Mouse (Mus musculus): Measurements from ENCODE around the gene Ngdn. TPM values are rescaled to one million over a fixed set of nuclear protein-coding genes. Genes with fewer than 3 reads are reported as not detected.
A peak's percentile ranks its signal among the peaks of the same experiment; 100 is the strongest.
"Not testable (repeated sequence)": the region's sequence is repeated elsewhere in the genome, so short reads cannot be mapped to it uniquely, and the experiment has no call there.

Ngdn gene
- polyA plus RNA-seq (2012; rRNA removed), result 15.0 and 15.5 TPM in 2 replicates

GRCm38 (mm10) chr14:55014991-55015766 is at the start of gene Ngdn:
Gene Ngdn, plus strand, starts transcription at chr14:55015454.
- 1% methylated on average over 36 of the region's 36 CpGs for WGBS
- Histone ChIP-seq H3K27ac (ENCODE audit: insufficient read depth, low read depth, low read length) (peak within 1 kb of the TSS; percentile 90), H3K4me1 (ENCODE audit: control insufficient read depth, insufficient read depth, low read length) (peaks cover 3% of the 10 kb centered on the region; the same call in 1 of the 2 replicates), H3K36me3 (ENCODE audit: control insufficient read depth, insufficient read depth, low read length) (no peaks in the 10 kb centered on the region), H3K4me3 (ENCODE audit: insufficient read depth, low read depth, low read length) (peak within 1 kb of the TSS; percentile 76), H3K27me3 (replicated peaks; ENCODE audit: control insufficient read depth, insufficient read depth, low read length) (no peaks in the 10 kb centered on the region)
- peak; percentile 84 for TF ChIP-seq CTCF (conservative IDR thresholded peaks at IDR 0.05; ENCODE audit: insufficient read depth, insufficient read length, low read depth, low read length)
- peak; percentile 69 for TF ChIP-seq POLR2A (IDR thresholded peaks at IDR 0.05; ENCODE audit: low read depth, low read length)
- DNase-seq, result peak; percentile 100

GRCm38 (mm10) chr14:54965631-54966030 is 49.6 kb upstream of the Ngdn start:
- Histone ChIP-seq H3K4me3 (ENCODE audit: insufficient read depth, low read depth, low read length) (no peak overlapping the region), H3K27ac (ENCODE audit: insufficient read depth, low read depth, low read length) (no peak overlapping the region), H3K27me3 (replicated peaks; ENCODE audit: control insufficient read depth, insufficient read depth, low read length) (no peaks in the 10 kb centered on the region), H3K36me3 (ENCODE audit: control insufficient read depth, insufficient read depth, low read length) (no peaks in the 10 kb centered on the region), H3K4me1 (ENCODE audit: control insufficient read depth, insufficient read depth, low read length) (no peaks in the 10 kb centered on the region)
- DNase-seq, result no peak
- WGBS, result 61% methylated on average over 6 of the region's 6 CpGs
- no peak for TF ChIP-seq CTCF (conservative IDR thresholded peaks at IDR 0.05; ENCODE audit: insufficient read depth, insufficient read length, low read depth, low read length)
- no peak for TF ChIP-seq POLR2A (IDR thresholded peaks at IDR 0.05; ENCODE audit: low read depth, low read length)

- Histone ChIP-seq H3K27me3 (replicated peaks; ENCODE audit: control insufficient read depth, insufficient read depth, low read length) (no peaks in the 10 kb centered on the region), H3K4me3 (ENCODE audit: insufficient read depth, low read depth, low read length) (no peak within 1 kb of the TSS), H3K4me1 (ENCODE audit: control insufficient read depth, insufficient read depth, low read length) (no peaks in the 10 kb centered on the region), H3K27ac (ENCODE audit: insufficient read depth, low read depth, low read length) (no peak within 1 kb of the TSS), H3K36me3 (ENCODE audit: control insufficient read depth, insufficient read depth, low read length) (no peaks in the 10 kb centered on the region)
- TF ChIP-seq CTCF (conservative IDR thresholded peaks at IDR 0.05; ENCODE audit: insufficient read depth, insufficient read length, low read depth, low read length), result no peak
- TF ChIP-seq POLR2A (IDR thresholded peaks at IDR 0.05; ENCODE audit: low read depth, low read length), result no peak
- DNase-seq, result no peak
- WGBS, result 84% methylated on average over 7 of the region's 7 CpGs
Observed at GRCm38 (mm10) chr14:54966320-54966977, 48.8 kb upstream of the Ngdn start, which contains the start of gene Myh6. Gene Myh6, minus strand, starts transcription at chr14:54966927.

- Histone ChIP-seq H3K27ac (ENCODE audit: insufficient read depth, low read depth, low read length) (no peak overlapping the region), H3K27me3 (replicated peaks; ENCODE audit: control insufficient read depth, insufficient read depth, low read length) (no peaks in the 10 kb centered on the region), H3K36me3 (ENCODE audit: control insufficient read depth, insufficient read depth, low read length) (no peaks in the 10 kb centered on the region), H3K4me3 (ENCODE audit: insufficient read depth, low read depth, low read length) (no peak overlapping the region), H3K4me1 (ENCODE audit: control insufficient read depth, insufficient read depth, low read length) (no peaks in the 10 kb centered on the region)
- DNase-seq, result no peak
- 95% methylated on average over 3 of the region's 3 CpGs for WGBS
- TF ChIP-seq POLR2A (IDR thresholded peaks at IDR 0.05; ENCODE audit: low read depth, low read length) (no peak), CTCF (conservative IDR thresholded peaks at IDR 0.05; ENCODE audit: insufficient read depth, insufficient read length, low read depth, low read length) (no peak)
Observed at GRCm38 (mm10) chr14:54967874-54968273, 47.4 kb upstream of the Ngdn start.

- Histone ChIP-seq H3K27me3 (replicated peaks; ENCODE audit: control insufficient read depth, insufficient read depth, low read length) (no peaks in the 10 kb centered on the region), H3K4me3 (ENCODE audit: insufficient read depth, low read depth, low read length) (no peak overlapping the region), H3K4me1 (ENCODE audit: control insufficient read depth, insufficient read depth, low read length) (no peaks in the 10 kb centered on the region), H3K36me3 (ENCODE audit: control insufficient read depth, insufficient read depth, low read length) (no peaks in the 10 kb centered on the region), H3K27ac (ENCODE audit: insufficient read depth, low read depth, low read length) (no peak overlapping the region)
- TF ChIP-seq CTCF (conservative IDR thresholded peaks at IDR 0.05; ENCODE audit: insufficient read depth, insufficient read length, low read depth, low read length), result no peak
- no peak for DNase-seq
Observed at GRCm38 (mm10) chr14:54968344-54968743, 46.9 kb upstream of the Ngdn start.

GRCm38 (mm10) chr14:54972786-54973185 is 42.5 kb upstream of the Ngdn start:
- H3K36me3 ChIP-seq (ENCODE audit: control insufficient read depth, insufficient read depth, low read length); H3K4me3 ChIP-seq (ENCODE audit: insufficient read depth, low read depth, low read length); DNase-seq; H3K4me1 ChIP-seq (ENCODE audit: control insufficient read depth, insufficient read depth, low read length); H3K27ac ChIP-seq (ENCODE audit: insufficient read depth, low read depth, low read length); H3K27me3 ChIP-seq (replicated peaks; ENCODE audit: control insufficient read depth, insufficient read depth, low read length): not testable (repeated sequence)
- WGBS, result 96% methylated on average over 11 of the region's 11 CpGs

GRCm38 (mm10) chr14:54974068-54974791 is 41.0 kb upstream of the Ngdn start:
- no peak for TF ChIP-seq POLR2A (IDR thresholded peaks at IDR 0.05; ENCODE audit: low read depth, low read length)
- no peak for TF ChIP-seq CTCF (conservative IDR thresholded peaks at IDR 0.05; ENCODE audit: insufficient read depth, insufficient read length, low read depth, low read length)
- no peak overlapping the region for H3K4me3 ChIP-seq (ENCODE audit: insufficient read depth, low read depth, low read length)
- 79% methylated on average over 6 of the region's 6 CpGs for WGBS
- no peak for DNase-seq
- H3K27me3 ChIP-seq (replicated peaks; ENCODE audit: control insufficient read depth, insufficient read depth, low read length), result no peaks in the 10 kb centered on the region
- H3K27ac ChIP-seq (ENCODE audit: insufficient read depth, low read depth, low read length), result no peak overlapping the region
- no peaks in the 10 kb centered on the region for H3K36me3 ChIP-seq (ENCODE audit: control insufficient read depth, insufficient read depth, low read length)
- no peaks in the 10 kb centered on the region for H3K4me1 ChIP-seq (ENCODE audit: control insufficient read depth, insufficient read depth, low read length)

All from kidney, adult 2 months (tissue).